ENCODE assay signal across 8 mouse cellular contexts in the genomic region with DNA sequence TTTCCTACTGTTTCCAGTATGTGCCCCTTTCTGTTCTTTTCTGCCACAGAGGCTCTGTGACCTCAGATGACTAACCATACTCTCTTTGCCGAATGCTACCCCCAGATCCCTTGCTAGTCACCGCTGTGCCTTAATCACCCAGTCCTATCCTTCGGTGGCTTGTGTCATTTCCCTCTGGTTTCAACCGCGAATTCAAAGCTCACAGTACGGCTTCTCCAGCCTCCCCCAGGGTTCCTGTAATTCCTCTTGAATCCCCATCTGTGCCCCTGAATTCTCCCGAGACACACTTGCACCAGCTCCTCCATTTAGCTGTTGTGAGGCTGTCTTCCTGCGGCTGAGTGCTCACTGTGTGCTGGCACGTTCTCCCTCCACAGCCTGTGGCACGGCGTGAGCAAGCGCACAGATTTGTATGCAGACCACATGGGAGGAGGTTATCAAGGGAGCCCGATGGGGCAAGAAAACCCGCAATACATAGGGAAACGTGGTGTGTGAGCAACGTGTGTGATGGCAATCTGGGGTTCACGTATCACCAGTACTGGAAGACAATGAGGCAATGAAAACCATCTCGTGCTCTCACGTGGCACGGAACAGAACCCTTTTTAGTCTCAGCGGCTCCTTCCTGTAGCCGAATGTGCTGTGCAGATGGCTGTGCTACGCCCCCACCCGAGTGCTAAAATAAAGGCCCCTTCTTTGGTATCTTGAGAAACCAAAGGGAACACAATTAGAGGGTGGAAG.
DNase-seq lines count a peak whose midpoint lies in the region; ATAC-seq and TF ChIP-seq lines count a peak whose summit lies in the region.

No protein-coding gene starts in this region.

- peaks cover 0 to 8% of the 10 kb centered on the region in 2 experiments for H3K36me3 ChIP-seq in CH12.LX (replicated peaks in 1 of 2; ENCODE audit: control insufficient read depth in 1 of 2, insufficient read depth in 1 of 2, low read length in 1 of 2)
- no peaks in the 10 kb centered on the region for H3K36me3 ChIP-seq in forebrain, embryonic 12.5 days (replicated peaks)
- no peaks in the 10 kb centered on the region for H3K36me3 ChIP-seq in hindbrain, postnatal 0 days (ENCODE audit: insufficient read depth, low read length)
- no peaks in the 10 kb centered on the region for H3K36me3 ChIP-seq in liver, embryonic 11.5 days (ENCODE audit: control insufficient read depth, insufficient read depth, low read length)

- no peaks in the 10 kb centered on the region for H3K9me3 ChIP-seq in CH12.LX (replicated peaks; ENCODE audit: low read length)
- H3K9me3 ChIP-seq in forebrain, embryonic 12.5 days: no peaks in the 10 kb centered on the region
- no peaks in the 10 kb centered on the region for H3K9me3 ChIP-seq in hindbrain, postnatal 0 days (ENCODE audit: low read length)
- no peaks in the 10 kb centered on the region for H3K9me3 ChIP-seq in liver, embryonic 11.5 days (ENCODE audit: control insufficient read depth, low read length)

- peak; percentile 73 for TF ChIP-seq POLR2A in CH12.LX (IDR thresholded peaks at IDR 0.05; ENCODE audit: low read depth, low read length)

- peak overlapping the region; percentile 30 to 53 (median 39) for H3K4me3 ChIP-seq in CH12.LX (replicated peaks in 1 of 3; ENCODE audit: low read depth in 2 of 3, low read length in 2 of 3, poor library complexity in 1 of 3)
- H3K4me3 ChIP-seq in forebrain, embryonic 12.5 days (replicated peaks): peak overlapping the region; percentile 34
- H3K4me3 ChIP-seq in hindbrain, postnatal 0 days (ENCODE audit: low read length): peak overlapping the region; percentile 20
- no peak overlapping the region for H3K4me3 ChIP-seq in liver, embryonic 11.5 days (ENCODE audit: low read depth, low read length)

- peaks cover 7 to 22% of the 10 kb centered on the region in 2 experiments; a peak in 3 of 4 replicates for H3K4me1 ChIP-seq in CH12.LX (ENCODE audit: control insufficient read depth in 1 of 2, insufficient read depth in 2 of 2)
- H3K4me1 ChIP-seq in forebrain, embryonic 12.5 days: peaks cover 23% of the 10 kb centered on the region
- peaks cover 9% of the 10 kb centered on the region for H3K4me1 ChIP-seq in hindbrain, postnatal 0 days (ENCODE audit: insufficient read depth, low read length)
- H3K4me1 ChIP-seq in liver, embryonic 11.5 days (replicated peaks; ENCODE audit: control insufficient read depth, insufficient read depth, low read length): no peaks in the 10 kb centered on the region

- in situ Hi-C loops in CH12.LX (cut with MboI; ENCODE audit: low pct_ligation_motif_present, low pct_unique_long_range_greater_than_20kb, low sequenced_read_pairs): no loop called here

- TF ChIP-seq RAD21 in CH12.LX (IDR thresholded peaks at IDR 0.05; ENCODE audit: low read depth, low read length): peak; percentile 43

- peak; percentile 70 for DNase-seq in CH12.LX (ENCODE audit: extremely low read depth)
- peak; percentile 52 for DNase-seq in brain, embryonic 18.5 days (ENCODE audit: low read depth, low spot score)
- peak; percentile 78 for DNase-seq in hindbrain, postnatal 0 days (ENCODE audit: low spot score)
- peak; percentile 33 for DNase-seq in liver, embryonic 11.5 days (ENCODE audit: low spot score)
- DNase-seq in testis, postnatal 14 days (ENCODE audit: low spot score): no peak

- dilution Hi-C loops in CH12.LX (cut with MboI; ENCODE audit: extremely low pct_ligation_motif_present, extremely low pct_unique_long_range_greater_than_20kb, low sequenced_read_pairs): no loop called here

- peak in 1 of 2 experiments; percentile 59; a peak in 2 of 4 replicates for TF ChIP-seq CTCF in CH12.LX (conservative IDR thresholded peaks at IDR 0.05 in 1 of 2, IDR thresholded peaks at IDR 0.05 in 1 of 2; ENCODE audit: low read depth in 2 of 2, low read length in 2 of 2)
- TF ChIP-seq CTCF in hindbrain, postnatal 0 days (IDR thresholded peaks at IDR 0.05; ENCODE audit: low read depth): no peak

- H3K79me2 ChIP-seq in CH12.LX (replicated peaks; ENCODE audit: control insufficient read depth, extremely low read depth, insufficient read depth, poor library complexity, severe bottlenecking): no peaks in the 10 kb centered on the region

- TF ChIP-seq EP300 in CH12.LX (IDR thresholded peaks at IDR 0.05; ENCODE audit: low read length): 0 out of 2 replicates have a peak, but pooled peaks have one; percentile 11

- H3K27ac ChIP-seq in CH12.LX (ENCODE audit: insufficient read depth, low read depth): peak overlapping the region; percentile 41; the same call in 1 of the 2 replicates
- H3K27ac ChIP-seq in forebrain, embryonic 12.5 days: peak overlapping the region; percentile 89
- H3K27ac ChIP-seq in hindbrain, postnatal 0 days: peak overlapping the region; percentile 89
- no peak overlapping the region for H3K27ac ChIP-seq in liver, embryonic 11.5 days (ENCODE audit: low read depth, low read length)

- WGBS in forebrain, embryonic 12.5 days: under 1% methylated on average over 24 of the region's 24 CpGs
- under 1% methylated on average over 24 of the region's 24 CpGs for WGBS in hindbrain, postnatal 0 days
- 11% methylated on average over 24 of the region's 24 CpGs for WGBS in liver, embryonic 11.5 days

- H3K4me2 ChIP-seq in CH12.LX (ENCODE audit: insufficient read depth, low read depth, poor library complexity, severe bottlenecking): peak overlapping the region; percentile 91
- H3K4me2 ChIP-seq in forebrain, embryonic 12.5 days: peak overlapping the region; percentile 62
- H3K4me2 ChIP-seq in hindbrain, postnatal 0 days (ENCODE audit: low read depth, low read length): peak overlapping the region; percentile 53
- H3K4me2 ChIP-seq in liver, embryonic 11.5 days: peak overlapping the region; percentile 54

- no peaks in the 10 kb centered on the region for H3K27me3 ChIP-seq in CH12.LX (replicated peaks)
- peaks cover 39% of the 10 kb centered on the region for H3K27me3 ChIP-seq in forebrain, embryonic 12.5 days
- no peaks in the 10 kb centered on the region for H3K27me3 ChIP-seq in hindbrain, postnatal 0 days (ENCODE audit: insufficient read depth, low read length)
- peaks cover 11% of the 10 kb centered on the region for H3K27me3 ChIP-seq in liver, embryonic 11.5 days (replicated peaks; ENCODE audit: control insufficient read depth, insufficient read depth, low read length)

- peak; percentile 86 for ATAC-seq in forebrain, embryonic 12.5 days (ENCODE audit: low FRiP score)
- ATAC-seq in hindbrain, postnatal 0 days: peak; percentile 85
- no peak for ATAC-seq in liver, embryonic 11.5 days (replicated peaks; ENCODE audit: low FRiP score)
- peak; percentile 28; the same call in 1 of the 2 replicates for ATAC-seq in neutrophil, adult 5-6 weeks (ENCODE audit: extremely low read depth, insufficient number of reproducible peaks, low FRiP score, poor library complexity, severe bottlenecking)
- no peak for ATAC-seq in erythroid progenitor cell, adult 5-6 weeks (replicated peaks; ENCODE audit: low FRiP score, poor library complexity, severe bottlenecking)

- H3K9ac ChIP-seq in CH12.LX (ENCODE audit: insufficient read depth, low read depth): peak overlapping the region; percentile 46
- H3K9ac ChIP-seq in forebrain, embryonic 12.5 days: peak overlapping the region; percentile 49
- H3K9ac ChIP-seq in hindbrain, postnatal 0 days (replicated peaks; ENCODE audit: low read length): peak overlapping the region; percentile 44
- no peak overlapping the region for H3K9ac ChIP-seq in liver, embryonic 11.5 days (ENCODE audit: low read depth, low read length)

TF ChIP-seq in CH12.LX, 34 proteins besides CTCF, POLR2A, EP300 and RAD21 (continues in another document):
- TF ChIP-seq IRF4 (IDR thresholded peaks at IDR 0.05; ENCODE audit: low read depth, low read length): no peak; the same call in 1 of the 2 replicates
- TF ChIP-seq CHD1 (IDR thresholded peaks at IDR 0.05; ENCODE audit: low read depth, low read length): no peak; the same call in none of the 2 replicates
- peak; percentile 56 for TF ChIP-seq SIN3A (IDR thresholded peaks at IDR 0.05; ENCODE audit: low read length)
- peak; percentile 54 for TF ChIP-seq USF1 (IDR thresholded peaks at IDR 0.05; ENCODE audit: low read depth, low read length)
- TF ChIP-seq E2F4 (IDR thresholded peaks at IDR 0.05; ENCODE audit: insufficient replicate concordance, low read depth, low read length): no peak
- no peak for TF ChIP-seq JUN (IDR thresholded peaks at IDR 0.05; ENCODE audit: insufficient read depth, low read depth, low read length)
- TF ChIP-seq UBTF (IDR thresholded peaks at IDR 0.05; ENCODE audit: low read depth, low read length): 0 out of 2 replicates have a peak, but pooled peaks have one; percentile 62
- no peak for TF ChIP-seq JUND (conservative IDR thresholded peaks at IDR 0.05; ENCODE audit: low read depth, low read length)
- peak; percentile 98 for TF ChIP-seq MYC (IDR thresholded peaks at IDR 0.05; ENCODE audit: low read depth, low read length)
- no peak for TF ChIP-seq MAFK (IDR thresholded peaks at IDR 0.05; ENCODE audit: insufficient replicate concordance, low read length)
- peak; percentile 93 for TF ChIP-seq MAX (IDR thresholded peaks at IDR 0.05; ENCODE audit: low read length)
- no peak for TF ChIP-seq ZNF384 (IDR thresholded peaks at IDR 0.05; ENCODE audit: low read depth, low read length)
- peak; percentile 79 for TF ChIP-seq MEF2A (IDR thresholded peaks at IDR 0.05; ENCODE audit: borderline replicate concordance, low read depth, low read length)
- peak; percentile 60 for TF ChIP-seq ETS1 (conservative IDR thresholded peaks at IDR 0.05; ENCODE audit: low read depth, low read length)
- no peak; the same call in 1 of the 2 replicates for TF ChIP-seq MAZ (IDR thresholded peaks at IDR 0.05; ENCODE audit: low read depth, low read length)
- peak; percentile 72; the same call in 1 of the 2 replicates for TF ChIP-seq TBP (conservative IDR thresholded peaks at IDR 0.05; ENCODE audit: low read depth, low read length)
- peak; percentile 62; the same call in 1 of the 2 replicates for TF ChIP-seq ELF1 (IDR thresholded peaks at IDR 0.05; ENCODE audit: low read depth, low read length)
- 0 out of 2 replicates have a peak, but pooled peaks have one; percentile 7 for TF ChIP-seq CHD2 (IDR thresholded peaks at IDR 0.05; ENCODE audit: low read length)
- TF ChIP-seq HCFC1 (IDR thresholded peaks at IDR 0.05; ENCODE audit: low read depth, low read length): peak; percentile 32; the same call in 1 of the 2 replicates
- peak; percentile 88; the same call in 1 of the 2 replicates for TF ChIP-seq MXI1 (IDR thresholded peaks at IDR 0.05; ENCODE audit: low read depth, low read length)
- peak; percentile 69 for TF ChIP-seq NELFE (IDR thresholded peaks at IDR 0.05; ENCODE audit: low read depth, low read length)
- TF ChIP-seq USF2 (conservative IDR thresholded peaks at IDR 0.05; ENCODE audit: low read depth, low read length): peak; percentile 35
- TF ChIP-seq SMC3 (IDR thresholded peaks at IDR 0.05; ENCODE audit: low read depth, low read length): peak; percentile 47
- TF ChIP-seq RCOR1 (conservative IDR thresholded peaks at IDR 0.05; ENCODE audit: low read depth, low read length): no peak
- TF ChIP-seq ZMIZ1 (IDR thresholded peaks at IDR 0.05; ENCODE audit: low read depth, low read length): peak; percentile 75

Comparison
In these comparisons a context has a peak if more than half of its experiments do, and no peak if none do; other contexts are left out.
1. ATAC-seq: peak in forebrain, embryonic 12.5 days (single experiment), hindbrain, postnatal 0 days (single experiment) and neutrophil, adult 5-6 weeks (single experiment); none in liver, embryonic 11.5 days (single experiment) and erythroid progenitor cell, adult 5-6 weeks (single experiment).
2. Peak in every context shown above with its lines, with median percentiles within 50 percentile points of each other: H3K4me2 ChIP-seq.